Mouse (Mus musculus): ENCODE data around the gene Gm17409. TPM values are rescaled to one million over a fixed set of nuclear protein-coding genes. Genes with fewer than 3 reads are reported as not detected.

The Gm17409 gene
- polyA plus RNA-seq, 2 experiments from 2014 or later, result not detected

- no peak for ATAC-seq
Observed at GRCm38 (mm10) chr2:58485152-58485551, 15.2 kb downstream of the Gm17409 start.

DNA sequence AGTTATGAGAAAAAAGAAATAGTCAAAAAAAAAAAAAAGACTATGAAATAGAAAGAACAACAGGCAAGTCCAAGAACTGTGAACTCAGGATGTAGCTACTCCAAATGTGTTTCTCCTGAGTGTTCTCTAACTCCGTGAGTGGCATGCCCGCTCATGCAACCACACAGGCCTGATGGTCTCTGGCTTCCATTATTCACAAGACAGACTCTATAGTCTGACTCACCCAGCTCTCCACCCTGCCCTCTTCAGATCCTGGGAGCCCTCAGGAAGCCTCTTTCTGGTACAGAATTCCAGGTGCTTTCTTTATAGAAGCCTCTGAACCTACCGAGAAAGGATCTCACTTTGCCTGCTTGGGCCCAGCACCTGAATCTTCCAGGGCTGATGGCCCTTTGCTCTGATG, 15.8 kb downstream of the Gm17409 start:
- ATAC-seq, result no peak

DNA sequence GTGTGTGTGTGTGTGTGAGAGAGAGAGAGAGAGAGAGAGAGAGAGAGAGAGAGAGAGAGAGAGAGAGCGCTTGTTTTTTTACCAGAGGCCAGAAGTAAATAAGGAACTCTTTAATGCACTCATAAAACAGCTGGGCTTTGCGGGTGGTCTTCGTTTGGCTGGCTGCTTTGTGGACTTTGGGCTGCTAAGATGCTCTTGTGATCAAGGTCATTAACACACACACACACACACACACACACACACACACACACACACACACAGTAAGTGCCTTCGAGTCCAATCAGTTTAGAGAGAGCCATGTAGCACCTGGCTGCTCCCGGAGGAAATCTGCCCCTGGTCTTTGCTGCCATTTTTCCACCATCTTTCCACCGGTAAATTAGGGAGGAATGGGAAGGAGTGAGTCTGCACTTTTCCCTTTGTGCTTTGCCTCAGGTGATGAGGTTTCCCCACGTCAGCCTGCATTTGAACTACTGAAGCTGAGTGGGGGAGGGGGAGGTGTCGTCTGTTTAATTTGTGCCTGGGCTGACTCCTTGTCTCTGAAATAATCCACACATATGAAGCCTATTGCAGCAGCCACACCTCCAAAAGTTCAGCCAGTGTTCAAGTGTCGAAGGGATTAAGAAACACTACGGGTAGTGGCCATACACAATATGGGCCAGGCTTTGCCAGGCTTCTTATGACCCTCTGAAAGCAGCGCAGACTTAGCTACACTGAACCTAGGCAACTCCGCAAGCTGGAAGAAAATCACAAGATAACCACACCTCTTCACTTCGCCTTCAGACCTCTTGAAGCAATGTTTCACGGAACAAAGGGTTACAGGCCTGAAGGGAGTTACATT, 16.7 kb downstream of the Gm17409 start:
- no peak for ATAC-seq

- no peak for ATAC-seq
Observed at GRCm38 (mm10) chr2:58487279-58487560, 17.3 kb downstream of the Gm17409 start.

GRCm38 (mm10) chr2:58488404-58488803, 18.5 kb downstream of the Gm17409 start:
- ATAC-seq, result no peak

DNA sequence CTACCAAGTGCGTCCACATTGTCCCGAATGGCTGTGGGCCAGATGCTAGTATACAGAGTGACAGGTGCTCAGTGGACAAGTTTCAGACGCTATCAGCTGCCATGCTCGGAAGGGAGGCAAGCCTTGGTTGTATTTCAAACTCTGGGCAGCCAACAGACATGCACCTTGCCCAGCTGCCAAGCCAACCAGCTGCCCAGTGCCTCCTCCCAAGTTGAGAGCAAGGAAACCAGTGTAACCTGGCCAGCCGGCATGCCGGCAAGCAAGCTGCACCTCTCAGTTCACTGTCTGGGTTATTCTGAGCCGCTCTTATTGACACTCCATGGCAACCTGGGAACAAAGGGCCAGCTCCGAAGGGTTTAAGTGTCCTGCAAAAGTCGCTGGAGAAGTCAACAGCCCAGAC, 19.4 kb downstream of the Gm17409 start:
- ATAC-seq, result no peak

DNA sequence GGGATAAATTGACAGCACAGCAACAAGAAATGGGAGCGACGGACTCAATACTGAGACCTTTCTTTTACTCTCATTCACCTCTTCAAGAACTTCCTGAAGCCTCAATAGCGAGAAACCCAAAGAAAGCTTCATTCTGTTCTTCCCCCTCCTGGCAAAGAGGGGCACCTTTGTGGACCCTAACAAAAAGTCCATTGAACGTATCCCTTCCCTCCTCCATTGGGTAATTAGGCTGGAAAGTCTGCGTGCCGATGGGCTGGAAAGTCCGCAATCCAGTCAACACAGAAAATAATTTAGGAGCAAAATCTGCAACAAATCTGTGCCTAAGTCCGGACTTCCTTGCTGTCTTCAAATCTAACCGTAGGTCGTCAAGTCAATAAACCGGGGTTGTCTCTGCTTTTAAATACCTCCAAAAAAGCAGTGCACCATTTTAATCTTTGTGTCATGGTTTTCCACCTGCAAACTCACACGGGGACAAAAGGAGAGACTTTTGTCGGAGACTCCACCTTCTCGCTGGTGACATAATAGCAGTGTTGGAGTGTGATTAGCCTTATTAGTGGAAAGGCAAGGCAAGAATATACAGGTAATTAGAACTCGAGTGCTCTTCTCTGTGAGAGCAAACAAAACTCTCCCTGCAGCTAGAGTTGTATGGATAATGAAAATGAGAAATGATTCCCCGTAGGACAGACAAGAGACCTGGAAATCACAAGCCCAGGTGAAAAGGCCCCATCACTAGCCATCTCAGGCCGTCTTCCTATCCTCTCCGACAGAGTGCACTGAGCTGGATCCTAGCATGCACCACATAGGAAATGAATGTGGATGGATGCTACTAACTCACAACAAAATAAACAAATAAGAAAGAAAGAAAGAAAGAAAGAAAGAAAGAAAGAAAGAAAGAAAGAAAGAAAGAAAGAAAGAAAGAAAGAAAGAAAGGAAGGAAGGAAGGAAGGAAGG, 24.0 kb downstream of the Gm17409 start:
- no peak for ATAC-seq

DNA sequence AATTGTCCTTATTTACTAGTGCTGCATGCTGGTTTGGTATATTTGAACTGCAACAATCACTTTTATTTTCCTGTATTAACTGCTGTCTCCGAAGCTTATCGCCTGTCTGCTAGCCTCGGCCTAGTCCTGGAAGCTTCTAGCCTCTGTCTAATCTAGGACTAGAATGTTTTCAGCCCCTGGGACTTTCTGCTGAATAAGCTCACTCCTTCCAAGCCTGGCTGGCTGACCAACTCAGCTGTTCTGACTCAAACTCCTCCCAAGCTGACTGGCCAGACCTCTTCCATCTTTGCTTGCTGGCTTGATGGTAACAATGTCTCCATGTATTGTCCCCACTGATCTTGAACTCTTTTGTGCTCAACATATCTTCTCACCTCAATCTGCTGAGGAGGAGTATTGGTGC, 25.4 kb downstream of the Gm17409 start:
- no peak for ATAC-seq

- ATAC-seq, result no peak
Observed at GRCm38 (mm10) chr2:58496647-58497410, 26.9 kb downstream of the Gm17409 start.

GRCm38 (mm10) chr2:58505306-58506090, 35.6 kb downstream of the Gm17409 start:
- no peak for ATAC-seq

DNA sequence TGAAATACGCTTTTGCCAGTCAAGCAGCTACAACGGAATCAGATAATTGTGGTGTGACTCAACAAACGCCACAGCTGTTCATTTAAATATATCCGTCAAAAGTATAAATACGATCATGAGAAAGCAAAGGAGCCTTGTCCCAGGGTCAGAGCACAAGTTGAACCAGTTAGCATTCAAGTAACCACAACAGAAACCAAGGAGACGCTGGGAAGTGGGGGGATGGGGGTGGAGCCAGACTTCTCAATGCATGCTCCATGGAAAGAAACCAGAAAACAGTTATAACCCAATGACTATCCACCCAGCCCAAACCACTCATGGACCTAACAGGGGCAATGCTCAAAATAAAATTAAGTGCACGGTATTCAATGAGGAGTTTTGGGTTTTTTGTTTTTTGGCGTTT, 40.3 kb downstream of the Gm17409 start:
- no peak for ATAC-seq

DNA sequence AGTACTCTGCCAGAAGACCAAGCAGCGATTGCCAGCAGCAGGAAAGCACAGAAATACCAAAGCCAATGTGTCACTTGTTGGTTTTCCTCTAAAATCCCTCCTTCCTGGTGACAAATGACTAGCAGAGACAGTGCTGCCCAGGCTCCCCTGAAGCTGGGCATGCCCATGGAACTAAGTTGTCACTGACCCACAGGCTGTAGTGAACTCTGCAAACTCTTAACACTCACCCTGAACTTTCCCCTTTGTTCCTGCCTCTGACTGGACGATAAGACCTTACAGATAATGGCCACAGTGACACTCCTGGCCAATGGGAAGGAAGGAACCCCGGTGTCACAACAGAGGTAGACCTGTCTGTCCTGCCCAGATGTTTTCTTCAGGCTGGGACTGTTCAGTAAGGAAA, 43.3 kb downstream of the Gm17409 start:
- ATAC-seq, result no peak

GRCm38 (mm10) chr2:58514489-58514888, 44.6 kb downstream of the Gm17409 start:
- no peak for ATAC-seq

- ATAC-seq, result no peak
Observed at GRCm38 (mm10) chr2:58516000-58516399, 46.1 kb downstream of the Gm17409 start.

DNA sequence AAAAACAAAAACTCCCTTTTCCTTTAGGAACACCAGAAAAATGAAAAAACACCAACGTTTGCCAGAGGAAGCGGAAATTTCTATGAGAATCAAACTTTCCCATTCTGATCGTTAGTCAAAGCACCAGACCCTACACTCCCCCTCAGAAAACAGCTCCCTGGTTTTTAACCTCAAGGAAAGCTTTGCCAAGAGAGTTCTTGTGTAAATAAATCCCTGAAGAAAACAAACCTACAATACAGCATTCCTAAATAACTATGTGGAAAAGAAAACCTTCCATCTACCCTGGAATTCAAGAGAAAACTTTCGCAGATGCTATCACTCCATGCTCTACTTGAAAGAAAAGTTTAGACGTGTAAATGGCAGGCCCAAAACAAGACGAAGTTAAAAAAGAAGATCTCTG, 47.0 kb downstream of the Gm17409 start:
- ATAC-seq, result no peak

GRCm38 (mm10) chr2:58518517-58518916, 48.6 kb downstream of the Gm17409 start:
- ATAC-seq, result no peak

Other genes starting within 250 kb of the Gm17409 start
- 1 to 10 TPM in 1 of 2 experiments, under 1 TPM in 1; 0.53 to 1.5 TPM for gene Acvr1c, start 112.2 kb upstream of the Gm17409 start, polyA plus RNA-seq (2017; shearing (Covaris generic))
- gene Acvr1, start 97.0 kb downstream of the Gm17409 start, polyA plus RNA-seq (2017; shearing (Covaris generic)), result under 1 TPM in 1 of 2 experiments, not detected in 1; 0.17 TPM
- not detected for gene Upp2, start 97.2 kb downstream of the Gm17409 start, polyA plus RNA-seq (2017; shearing (Covaris generic))